ENCODE assay signal across 16 mouse cellular contexts in genomic region chr1:104226493-104226892, GRCm38 (mm10).
"Had no signal": no experiment of that assay in that cellular context is flagged by ENCODE, and none has a peak within 500 bp of the region (broad histone marks: within the 10 kb centered on the region; RNA-seq: fewer than 3 reads in every experiment).

No protein-coding gene starts in this region.

- ATAC-seq: midbrain, embryonic 16.5 days had no signal

- H3K4me1 ChIP-seq: megakaryocyte, embryonic 14.5 days; neural tube, embryonic 13.5 days; neural tube, embryonic 15.5 days; stomach, embryonic 15.5 days had no signal

- H3K4me3 ChIP-seq: megakaryocyte, embryonic 14.5 days; myocyte; neural tube, embryonic 13.5 days; neural tube, embryonic 15.5 days; stomach, embryonic 15.5 days had no signal

- H3K4me2 ChIP-seq: lung, embryonic 14.5 days; midbrain, embryonic 11.5 days; neural tube, embryonic 13.5 days; neural tube, embryonic 15.5 days; stomach, embryonic 15.5 days had no signal

- DNase-seq: lung, adult 18-20 months; lung, embryonic 14.5 days; lung, postnatal 10 days; lung, postnatal 4 days; midbrain, embryonic 14.5 days; thymus, adult 2 months; thymus, postnatal 25 days; thymus, postnatal 4 days had no signal

- H3K36me3 ChIP-seq: neural tube, embryonic 13.5 days; neural tube, embryonic 15.5 days; stomach, embryonic 15.5 days had no signal

- H3K27me3 ChIP-seq: megakaryocyte, embryonic 14.5 days; neural tube, embryonic 13.5 days; neural tube, embryonic 15.5 days; stomach, embryonic 15.5 days had no signal

- H3K9ac ChIP-seq: lung, embryonic 14.5 days; neural tube, embryonic 13.5 days; neural tube, embryonic 15.5 days; stomach, embryonic 15.5 days had no signal

- H3K9me3 ChIP-seq: neural tube, embryonic 13.5 days; neural tube, embryonic 15.5 days; stomach, embryonic 15.5 days had no signal

- H3K27ac ChIP-seq: neural tube, embryonic 13.5 days; neural tube, embryonic 15.5 days; stomach, embryonic 15.5 days; stomach, postnatal 0 days had no signal
